Mouse (Mus musculus) kidney, embryonic 16.5 days (tissue): Measurements from ENCODE around the gene Frmd4a. TPM values are rescaled to one million over a fixed set of nuclear protein-coding genes. Genes with fewer than 3 reads are reported as not detected.
A peak's percentile ranks its signal among the peaks of the same experiment; 100 is the strongest.
"Not testable (repeated sequence)": the region's sequence is repeated elsewhere in the genome, so short reads cannot be mapped to it uniquely, and the experiment has no call there.

Experiments used
- ATAC-seq: fragments of 200-750 bp; cut with Nextera tagmentation; 2 replicates; pipeline ENCODE4 v1.8.0; 2017; ENCODE audit warnings: moderate TSS enrichment; ENCODE audit not compliant: low FRiP score, low TSS enrichment
- H3K27ac ChIP-seq: fragments of 300-500 bp; sonication (generic); 2 replicates; pipeline ENCODE4 v1.5.1; 2014; ENCODE audit warnings: low read length
- H3K27me3 ChIP-seq: fragments of 300-500 bp; sonication (generic); 2 replicates; pipeline ENCODE4 v1.6.1; 2014; ENCODE audit warnings: low read length, control low read depth, mixed read lengths; ENCODE audit not compliant: insufficient read depth
- H3K36me3 ChIP-seq: fragments of 300-500 bp; sonication (generic); 2 replicates; pipeline ENCODE4 v1.6.1; 2014; ENCODE audit warnings: low read length, control low read depth, mixed read lengths; ENCODE audit not compliant: insufficient read depth
- H3K4me1 ChIP-seq: fragments of 300-500 bp; sonication (generic); 2 replicates; pipeline ENCODE4 v1.6.1; 2014; ENCODE audit warnings: low read length, control low read depth, mixed read lengths; ENCODE audit not compliant: insufficient read depth
- H3K4me2 ChIP-seq: fragments of 300-500 bp; sonication (generic); replicated peaks from 2 replicates; pipeline ENCODE4 v1.6.1; 2014; ENCODE audit warnings: low read depth, low read length
- H3K4me3 ChIP-seq: fragments of 300-500 bp; sonication (generic); 2 replicates; pipeline ENCODE4 v1.5.1; 2014; ENCODE audit warnings: mild to moderate bottlenecking, low read length
- H3K9ac ChIP-seq: fragments of 300-500 bp; sonication (generic); replicated peaks from 2 replicates; pipeline ENCODE4 v1.6.1; 2014; ENCODE audit warnings: low read length
- H3K9me3 ChIP-seq: fragments of 300-500 bp; sonication (generic); 2 replicates; pipeline ENCODE4 v1.6.1; 2016; ENCODE audit warnings: low read length, control low read depth
- WGBS: fragments of 180-500 bp; shearing (Covaris S2); extraction: QIAGEN DNeasy Blood & Tissue Kit; methylation state at CpG from one replicate; pipeline ENCODE4 v1.1.7; 2014; 5-methylcytosine and 5-hydroxymethylcytosine counted together
- polyA plus RNA-seq: library from polyadenylated mRNA; unstranded; fragments of >200 nt; fragmentation: Nextera tagmentation; extraction: Ambion mirVana; gene quantifications from 2 replicates; pipeline ENCODE4 v1.2.1, GENCODE M21; 2015

Gene Frmd4a
- polyA plus RNA-seq, 1 experiment from 2014 or later, result 31.2 TPM

- Histone ChIP-seq H3K4me2 (no peak overlapping the region), H3K27ac (no peak overlapping the region), H3K9ac (no peak overlapping the region), H3K4me1 (peaks cover 40% of the 10 kb centered on the region), H3K36me3 (peaks cover 5% of the 10 kb centered on the region), H3K27me3 (no peaks in the 10 kb centered on the region), H3K4me3 (no peak overlapping the region), H3K9me3 (no peaks in the 10 kb centered on the region)
- 92% methylated on average over 4 of the region's 4 CpGs for WGBS
- ATAC-seq, result no peak
Observed at GRCm38 (mm10) chr2:4552486-4552885, 535.0 kb downstream of the Frmd4a start.

GRCm38 (mm10) chr2:4555221-4555631 is 537.7 kb downstream of the Frmd4a start:
- 21% methylated on average over 7 of the region's 7 CpGs for WGBS
- Histone ChIP-seq H3K27me3 (no peaks in the 10 kb centered on the region), H3K9ac (no peak overlapping the region), H3K36me3 (peaks cover 5% of the 10 kb centered on the region), H3K9me3 (no peaks in the 10 kb centered on the region), H3K4me2 (no peak overlapping the region), H3K4me1 (peaks cover 48% of the 10 kb centered on the region), H3K4me3 (no peak overlapping the region), H3K27ac (peak overlapping the region; percentile 5; the same call in 1 of the 2 replicates)
- ATAC-seq, result no peak

GRCm38 (mm10) chr2:4556188-4556587 is 538.7 kb downstream of the Frmd4a start:
- Histone ChIP-seq H3K27ac (peak overlapping the region; percentile 5), H3K36me3 (peaks cover 3% of the 10 kb centered on the region), H3K4me2 (peak overlapping the region; percentile 10; the same call in 1 of the 2 replicates), H3K4me1 (peaks cover 54% of the 10 kb centered on the region), H3K9ac (no peak overlapping the region), H3K9me3 (no peaks in the 10 kb centered on the region), H3K27me3 (no peaks in the 10 kb centered on the region), H3K4me3 (no peak overlapping the region)
- no peak for ATAC-seq
- 35% methylated on average over 10 of the region's 10 CpGs for WGBS

- Histone ChIP-seq H3K9ac (peak overlapping the region; percentile 29; the same call in 1 of the 2 replicates), H3K4me2 (peak overlapping the region; percentile 10; the same call in 1 of the 2 replicates), H3K27ac (peak overlapping the region; percentile 5), H3K36me3 (no peaks in the 10 kb centered on the region), H3K9me3 (no peaks in the 10 kb centered on the region), H3K27me3 (no peaks in the 10 kb centered on the region), H3K4me3 (no peak overlapping the region), H3K4me1 (peaks cover 56% of the 10 kb centered on the region)
- ATAC-seq, result no peak
- 23% methylated on average over 4 of the region's 4 CpGs for WGBS
Observed at GRCm38 (mm10) chr2:4557028-4557427, 539.5 kb downstream of the Frmd4a start.

GRCm38 (mm10) chr2:4557466-4557865 is 539.9 kb downstream of the Frmd4a start:
- H3K4me3 ChIP-seq, result no peak overlapping the region
- no peaks in the 10 kb centered on the region for H3K27me3 ChIP-seq
- no peak for ATAC-seq
- 38% methylated on average over 4 of the region's 4 CpGs for WGBS
- peak overlapping the region; percentile 49 for H3K27ac ChIP-seq
- H3K9me3 ChIP-seq, result no peaks in the 10 kb centered on the region
- H3K36me3 ChIP-seq, result no peaks in the 10 kb centered on the region
- H3K9ac ChIP-seq, result no peak overlapping the region
- H3K4me1 ChIP-seq, result peaks cover 60% of the 10 kb centered on the region
- no peak overlapping the region for H3K4me2 ChIP-seq

- ATAC-seq, result no peak
- Histone ChIP-seq H3K36me3 (no peaks in the 10 kb centered on the region), H3K27me3 (no peaks in the 10 kb centered on the region), H3K27ac (peak overlapping the region; percentile 96), H3K9ac (peak overlapping the region; percentile 72), H3K4me3 (peak overlapping the region; percentile 65), H3K4me1 (peaks cover 71% of the 10 kb centered on the region), H3K9me3 (no peaks in the 10 kb centered on the region), H3K4me2 (peak overlapping the region; percentile 78)
- WGBS, result 13% methylated on average over 8 of the region's 8 CpGs
Observed at GRCm38 (mm10) chr2:4558651-4559203, 541.2 kb downstream of the Frmd4a start.

- peak overlapping the region; percentile 78 for H3K4me2 ChIP-seq
- peaks cover 74% of the 10 kb centered on the region for H3K4me1 ChIP-seq
- WGBS, result 0% methylated on average over 27 of the region's 27 CpGs
- peak overlapping the region; percentile 96 for H3K27ac ChIP-seq
- no peaks in the 10 kb centered on the region for H3K9me3 ChIP-seq
- peak overlapping the region; percentile 65 for H3K4me3 ChIP-seq
- H3K36me3 ChIP-seq, result no peaks in the 10 kb centered on the region
- peak overlapping the region; percentile 72 for H3K9ac ChIP-seq
- no peaks in the 10 kb centered on the region for H3K27me3 ChIP-seq
- ATAC-seq, result peak; percentile 90
Observed at GRCm38 (mm10) chr2:4559211-4559882, 541.8 kb downstream of the Frmd4a start.

- Histone ChIP-seq H3K27me3 (no peaks in the 10 kb centered on the region), H3K4me3 (peak overlapping the region; percentile 65), H3K27ac (peak overlapping the region; percentile 96), H3K9ac (peak overlapping the region; percentile 72), H3K4me2 (peak overlapping the region; percentile 78), H3K36me3 (no peaks in the 10 kb centered on the region), H3K4me1 (peaks cover 71% of the 10 kb centered on the region), H3K9me3 (no peaks in the 10 kb centered on the region)
- ATAC-seq, result peak; percentile 28
- 0% methylated on average over 8 of the region's 8 CpGs for WGBS
Observed at GRCm38 (mm10) chr2:4559883-4560247, 542.3 kb downstream of the Frmd4a start.

GRCm38 (mm10) chr2:4560516-4560915 is 543.0 kb downstream of the Frmd4a start:
- not testable (repeated sequence) for ATAC-seq, H3K36me3 ChIP-seq, H3K27me3 ChIP-seq, H3K9me3 ChIP-seq
- peak overlapping the region; percentile 78 for H3K4me2 ChIP-seq
- H3K4me1 ChIP-seq, result peaks cover 72% of the 10 kb centered on the region
- peak overlapping the region; percentile 65 for H3K4me3 ChIP-seq
- 5% methylated on average over 2 of the region's 2 CpGs for WGBS
- peak overlapping the region; percentile 76; the same call in 1 of the 2 replicates for H3K27ac ChIP-seq
- H3K9ac ChIP-seq, result peak overlapping the region; percentile 70

- H3K36me3 ChIP-seq, result peaks cover 7% of the 10 kb centered on the region
- peaks cover 71% of the 10 kb centered on the region for H3K4me1 ChIP-seq
- peak overlapping the region; percentile 65 for H3K4me3 ChIP-seq
- H3K9ac ChIP-seq, result peak overlapping the region; percentile 70
- no peaks in the 10 kb centered on the region for H3K27me3 ChIP-seq
- H3K9me3 ChIP-seq, result no peaks in the 10 kb centered on the region
- 10% methylated on average over 5 of the region's 5 CpGs for WGBS
- peak overlapping the region; percentile 76 for H3K27ac ChIP-seq
- H3K4me2 ChIP-seq, result peak overlapping the region; percentile 78
- no peak for ATAC-seq
Observed at GRCm38 (mm10) chr2:4561196-4561595, 543.7 kb downstream of the Frmd4a start.
